Mouse (Mus musculus): ENCODE measurements around the gene Wfdc15a.

GRCm38 (mm10) chr2:164168571-164168946 is 31.4 kb downstream of the Wfdc15a start:
- TF ChIP-seq CTCF (IDR thresholded peaks at IDR 0.05; ENCODE audit: low read depth, low read length) = no peak
- TF ChIP-seq POLR2A (IDR thresholded peaks at IDR 0.05; ENCODE audit: extremely low read depth, insufficient read depth, low read length) = no peak

All from liver, adult 2 months (tissue).